Mouse (Mus musculus): Measurements from ENCODE around the gene Cd300lg. TPM values are rescaled to one million over a fixed set of nuclear protein-coding genes. Genes with fewer than 3 reads are reported as not detected.
A peak's percentile ranks its signal among the peaks of the same experiment; 100 is the strongest.

Cd300lg gene
- polyA plus RNA-seq, 1 experiment from 2014 or later: 1.6 TPM

- Histone ChIP-seq H3K9ac (no peak overlapping the region), H3K4me2 (replicated peaks) (no peak overlapping the region), H3K9me3 (no peaks in the 10 kb centered on the region), H3K27me3 (replicated peaks) (no peaks in the 10 kb centered on the region), H3K4me3 (replicated peaks) (no peak overlapping the region), H3K27ac (0 out of 2 replicates have a peak overlapping the region, but pooled peaks have one; percentile 17), H3K36me3 (no peaks in the 10 kb centered on the region), H3K4me1 (replicated peaks) (no peaks in the 10 kb centered on the region)
- ATAC-seq: no peak
- WGBS: 75% methylated on average over 13 of the region's 13 CpGs
These were observed 31.2 kb upstream of the Cd300lg start for GRCm38 (mm10) chr11:102010140-102010539.

GRCm38 (mm10) chr11:102011510-102011909, 29.8 kb upstream of the Cd300lg start:
- H3K9ac ChIP-seq: no peak overlapping the region
- 83% methylated on average over 8 of the region's 8 CpGs for WGBS
- no peak overlapping the region for H3K4me2 ChIP-seq (replicated peaks)
- no peak for ATAC-seq
- no peak overlapping the region for H3K27ac ChIP-seq
- H3K9me3 ChIP-seq: no peaks in the 10 kb centered on the region
- H3K27me3 ChIP-seq (replicated peaks): no peaks in the 10 kb centered on the region
- no peaks in the 10 kb centered on the region for H3K36me3 ChIP-seq
- H3K4me1 ChIP-seq (replicated peaks): no peaks in the 10 kb centered on the region
- no peak overlapping the region for H3K4me3 ChIP-seq (replicated peaks)

- no peak for ATAC-seq
- H3K4me3 ChIP-seq (replicated peaks): no peak overlapping the region
- WGBS: 88% methylated on average over 8 of the region's 8 CpGs
- no peak overlapping the region for H3K27ac ChIP-seq
- no peak overlapping the region for H3K4me2 ChIP-seq (replicated peaks)
- no peaks in the 10 kb centered on the region for H3K4me1 ChIP-seq (replicated peaks)
- H3K9me3 ChIP-seq: no peaks in the 10 kb centered on the region
- 0 out of 2 replicates have a peak, but pooled peaks cover 4% of the 10 kb centered on the region for H3K36me3 ChIP-seq
- no peak overlapping the region for H3K9ac ChIP-seq
- H3K27me3 ChIP-seq (replicated peaks): no peaks in the 10 kb centered on the region
These were observed 28.1 kb upstream of the Cd300lg start for GRCm38 (mm10) chr11:102013201-102013600.

- H3K4me2 ChIP-seq (replicated peaks): no peak overlapping the region
- no peaks in the 10 kb centered on the region for H3K4me1 ChIP-seq (replicated peaks)
- 0 out of 2 replicates have a peak, but pooled peaks cover 4% of the 10 kb centered on the region for H3K36me3 ChIP-seq
- 73% methylated on average over 6 of the region's 6 CpGs for WGBS
- H3K27me3 ChIP-seq (replicated peaks): no peaks in the 10 kb centered on the region
- H3K27ac ChIP-seq: no peak overlapping the region
- H3K4me3 ChIP-seq (replicated peaks): no peak overlapping the region
- no peak for ATAC-seq
- no peak overlapping the region for H3K9ac ChIP-seq
- H3K9me3 ChIP-seq: no peaks in the 10 kb centered on the region
These were observed 25.8 kb upstream of the Cd300lg start for GRCm38 (mm10) chr11:102015472-102015871.

DNA sequence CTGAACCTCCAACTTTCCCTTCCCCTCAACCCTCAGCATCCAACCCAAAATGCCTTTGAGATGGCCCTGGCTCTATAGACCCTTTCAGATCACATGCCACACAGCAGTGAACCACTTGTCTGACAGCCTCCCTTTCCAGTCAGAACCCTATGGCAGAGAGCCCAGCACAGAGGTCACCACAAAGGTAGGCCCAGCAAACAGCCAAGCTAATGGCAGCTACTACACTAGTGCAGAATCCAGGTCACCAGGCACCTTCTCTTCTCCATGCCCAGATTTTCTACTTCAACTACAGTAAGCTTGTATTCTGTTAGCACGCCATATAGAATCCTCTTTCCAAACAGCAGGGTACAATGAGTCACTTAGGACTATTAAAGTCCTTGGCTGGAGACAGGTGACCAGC, 25.2 kb upstream of the Cd300lg start:
- Histone ChIP-seq H3K4me1 (replicated peaks) (no peaks in the 10 kb centered on the region), H3K9me3 (no peaks in the 10 kb centered on the region), H3K36me3 (0 out of 2 replicates have a peak, but pooled peaks cover 4% of the 10 kb centered on the region), H3K27ac (no peak overlapping the region), H3K4me2 (replicated peaks) (no peak overlapping the region), H3K4me3 (replicated peaks) (no peak overlapping the region), H3K27me3 (replicated peaks) (no peaks in the 10 kb centered on the region), H3K9ac (no peak overlapping the region)
- 95% methylated on average over 1 of the region's 1 CpGs for WGBS
- no peak for ATAC-seq

- Histone ChIP-seq H3K9me3 (no peaks in the 10 kb centered on the region), H3K27me3 (replicated peaks) (no peaks in the 10 kb centered on the region), H3K4me3 (replicated peaks) (no peak overlapping the region), H3K27ac (no peak overlapping the region), H3K4me2 (replicated peaks) (no peak overlapping the region), H3K9ac (no peak overlapping the region), H3K4me1 (replicated peaks) (no peaks in the 10 kb centered on the region), H3K36me3 (0 out of 2 replicates have a peak, but pooled peaks cover 4% of the 10 kb centered on the region)
- 83% methylated on average over 9 of the region's 9 CpGs for WGBS
- ATAC-seq: no peak
These were observed 21.6 kb upstream of the Cd300lg start for GRCm38 (mm10) chr11:102019736-102020135.

- no peaks in the 10 kb centered on the region for H3K27me3 ChIP-seq (replicated peaks)
- 84% methylated on average over 5 of the region's 5 CpGs for WGBS
- 0 out of 2 replicates have a peak, but pooled peaks cover 4% of the 10 kb centered on the region for H3K36me3 ChIP-seq
- H3K9ac ChIP-seq: no peak overlapping the region
- H3K27ac ChIP-seq: no peak overlapping the region
- no peak overlapping the region for H3K4me3 ChIP-seq (replicated peaks)
- ATAC-seq: no peak
- 0 out of 2 replicates have a peak, but pooled peaks cover 5% of the 10 kb centered on the region for H3K4me1 ChIP-seq (replicated peaks)
- H3K9me3 ChIP-seq: no peaks in the 10 kb centered on the region
- no peak overlapping the region for H3K4me2 ChIP-seq (replicated peaks)
These were observed 20.1 kb upstream of the Cd300lg start for GRCm38 (mm10) chr11:102021196-102021595.

- Histone ChIP-seq H3K9ac (no peak overlapping the region), H3K4me3 (replicated peaks) (no peak overlapping the region), H3K4me1 (replicated peaks) (peaks cover 11% of the 10 kb centered on the region), H3K9me3 (no peaks in the 10 kb centered on the region), H3K4me2 (replicated peaks) (no peak overlapping the region), H3K27me3 (replicated peaks) (no peaks in the 10 kb centered on the region), H3K36me3 (no peaks in the 10 kb centered on the region), H3K27ac (no peak overlapping the region)
- 75% methylated on average over 13 of the region's 13 CpGs for WGBS
- no peak for ATAC-seq
These were observed 17.9 kb upstream of the Cd300lg start for GRCm38 (mm10) chr11:102023406-102023805.

GRCm38 (mm10) chr11:102024084-102024758, 17.1 kb upstream of the Cd300lg start:
- ATAC-seq: no peak
- no peak overlapping the region for H3K4me2 ChIP-seq (replicated peaks)
- no peaks in the 10 kb centered on the region for H3K9me3 ChIP-seq
- no peak overlapping the region for H3K27ac ChIP-seq
- H3K27me3 ChIP-seq (replicated peaks): no peaks in the 10 kb centered on the region
- 81% methylated on average over 6 of the region's 6 CpGs for WGBS
- H3K4me1 ChIP-seq (replicated peaks): peaks cover 11% of the 10 kb centered on the region
- no peak overlapping the region for H3K9ac ChIP-seq
- H3K36me3 ChIP-seq: no peaks in the 10 kb centered on the region
- H3K4me3 ChIP-seq (replicated peaks): no peak overlapping the region

GRCm38 (mm10) chr11:102024875-102025274, 16.4 kb upstream of the Cd300lg start:
- Histone ChIP-seq H3K27ac (no peak overlapping the region), H3K4me2 (replicated peaks) (no peak overlapping the region), H3K27me3 (replicated peaks) (no peaks in the 10 kb centered on the region), H3K4me1 (replicated peaks) (peaks cover 11% of the 10 kb centered on the region), H3K36me3 (no peaks in the 10 kb centered on the region), H3K4me3 (replicated peaks) (no peak overlapping the region), H3K9ac (no peak overlapping the region), H3K9me3 (no peaks in the 10 kb centered on the region)
- ATAC-seq: no peak
- 92% methylated on average over 4 of the region's 4 CpGs for WGBS

GRCm38 (mm10) chr11:102025354-102025753, 16.0 kb upstream of the Cd300lg start:
- Histone ChIP-seq H3K27me3 (replicated peaks) (no peaks in the 10 kb centered on the region), H3K9ac (no peak overlapping the region), H3K4me3 (replicated peaks) (peak overlapping the region; percentile 65; the same call in 1 of the 2 replicates), H3K4me2 (replicated peaks) (peak overlapping the region; percentile 94; the same call in 1 of the 2 replicates), H3K36me3 (no peaks in the 10 kb centered on the region), H3K27ac (no peak overlapping the region), H3K4me1 (replicated peaks) (peaks cover 14% of the 10 kb centered on the region), H3K9me3 (no peaks in the 10 kb centered on the region)
- WGBS: 58% methylated on average over 7 of the region's 7 CpGs
- ATAC-seq: no peak

DNA sequence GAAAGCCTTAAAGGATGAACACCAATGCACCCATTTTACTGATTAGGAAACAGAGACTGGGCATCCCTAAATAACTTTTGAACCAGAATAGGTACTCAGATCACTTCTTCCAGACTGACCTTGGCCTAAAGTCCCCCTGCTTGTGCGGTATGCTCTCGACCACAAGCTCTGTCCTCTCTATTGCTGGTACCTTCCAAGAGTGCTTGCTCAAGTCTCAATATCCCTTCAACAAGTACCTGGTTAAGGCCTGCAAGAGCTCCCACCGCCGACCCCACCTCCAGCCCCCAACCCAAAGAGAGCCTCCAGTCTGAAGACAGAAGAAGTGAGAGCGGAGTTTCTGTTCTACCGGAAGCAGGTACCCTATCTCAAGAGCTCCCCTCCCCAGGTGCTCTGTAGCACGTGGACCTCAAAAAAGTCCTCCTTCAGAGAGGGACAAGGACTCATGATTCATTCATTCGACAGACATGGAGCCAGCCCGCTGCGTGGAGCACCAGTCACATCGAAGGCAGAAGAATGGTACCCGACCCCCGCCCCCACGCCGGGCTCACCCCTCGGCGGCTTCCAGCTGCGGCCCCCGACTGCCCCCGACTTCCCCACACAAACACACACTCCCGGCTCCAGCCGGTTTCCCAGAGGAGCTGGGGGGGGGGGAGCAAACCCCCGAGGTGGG, 15.2 kb upstream of the Cd300lg start:
- Histone ChIP-seq H3K27me3 (replicated peaks) (no peaks in the 10 kb centered on the region), H3K27ac (peak overlapping the region; percentile 71), H3K4me1 (replicated peaks) (peaks cover 16% of the 10 kb centered on the region), H3K4me3 (replicated peaks) (peak overlapping the region; percentile 65), H3K36me3 (no peaks in the 10 kb centered on the region), H3K4me2 (replicated peaks) (peak overlapping the region; percentile 94), H3K9ac (peak overlapping the region; percentile 76), H3K9me3 (no peaks in the 10 kb centered on the region)
- ATAC-seq: no peak
- WGBS: 4% methylated on average over 22 of the region's 23 CpGs
